Mouse (Mus musculus): Measurements from ENCODE around the gene Hrasls5. TPM values are rescaled to one million over a fixed set of nuclear protein-coding genes. Genes with fewer than 3 reads are reported as not detected.
A peak's percentile ranks its signal among the peaks of the same experiment; 100 is the strongest.

Hrasls5 gene
- total RNA-seq (2021), result not detected
- long read RNA-seq, experiment 1, result 0 reads
- long read RNA-seq, experiment 2, result 0 reads

GRCm38 (mm10) chr19:7611942-7612757 lies at the start of gene Hrasls5:
Hrasls5 (plus strand) TSS chr19:7612541.
- peak; percentile 60 to 71 for DNase-seq (ENCODE audit: low spot score in 2 of 2)
- intact Hi-C loops (cut with DNase I), result no loop called here

GRCm38 (mm10) chr19:7562601-7563129 lies 49.7 kb upstream of the Hrasls5 start:
- DNase-seq (ENCODE audit: low spot score in 2 of 2), result peak in 1 of 2 experiments; percentile 15
- intact Hi-C loops (cut with DNase I), result no loop called here

- no peak for DNase-seq (ENCODE audit: low spot score in 2 of 2)
- intact Hi-C loops (cut with DNase I), result no loop called here
Measured at GRCm38 (mm10) chr19:7563676-7564075, 48.7 kb upstream of the Hrasls5 start.

DNA sequence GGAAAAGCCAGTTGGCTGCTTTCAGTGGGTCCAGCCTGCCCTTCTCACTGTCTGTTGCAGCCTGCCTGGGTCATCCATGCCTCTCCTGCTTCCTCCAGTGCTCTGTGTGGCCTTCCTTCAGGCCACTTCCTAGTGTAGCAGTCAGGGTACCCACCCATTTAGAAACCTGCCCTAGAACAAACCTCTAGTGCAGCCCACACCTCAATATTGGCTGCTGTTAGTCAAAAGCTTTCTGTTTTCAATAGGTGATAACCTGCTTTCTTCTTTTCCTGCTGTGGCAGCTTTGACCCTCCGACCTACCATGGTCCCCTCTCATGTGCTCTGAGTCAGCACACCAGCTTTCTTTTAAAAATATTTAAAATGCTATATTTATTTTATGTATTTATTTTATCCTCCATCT lies 47.9 kb upstream of the Hrasls5 start:
- DNase-seq (ENCODE audit: low spot score in 2 of 2), result no peak
- intact Hi-C loops (cut with DNase I), result no loop called here

DNA sequence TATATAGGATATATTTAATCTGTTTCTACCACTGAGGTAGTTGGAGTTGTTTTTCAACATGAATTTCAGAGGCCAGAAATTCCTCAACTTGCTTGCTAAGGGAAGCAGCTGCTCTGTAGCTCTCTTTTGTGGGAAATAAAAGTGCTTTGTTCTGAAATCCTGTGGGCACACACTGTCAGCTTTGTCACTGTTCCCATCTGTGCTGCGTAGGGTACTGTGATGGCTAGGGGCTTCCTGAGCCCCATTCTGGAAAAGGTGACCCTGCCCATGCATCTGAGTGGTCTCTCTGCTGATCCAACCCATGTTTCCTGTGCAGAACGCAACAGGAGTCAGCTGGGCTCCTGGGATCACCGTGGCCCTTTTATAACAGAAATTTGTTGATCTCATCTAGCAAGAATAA lies 45.5 kb upstream of the Hrasls5 start:
- DNase-seq (ENCODE audit: low spot score in 2 of 2), result peak; percentile 12 to 30
- intact Hi-C loops (cut with DNase I), result no loop called here

DNA sequence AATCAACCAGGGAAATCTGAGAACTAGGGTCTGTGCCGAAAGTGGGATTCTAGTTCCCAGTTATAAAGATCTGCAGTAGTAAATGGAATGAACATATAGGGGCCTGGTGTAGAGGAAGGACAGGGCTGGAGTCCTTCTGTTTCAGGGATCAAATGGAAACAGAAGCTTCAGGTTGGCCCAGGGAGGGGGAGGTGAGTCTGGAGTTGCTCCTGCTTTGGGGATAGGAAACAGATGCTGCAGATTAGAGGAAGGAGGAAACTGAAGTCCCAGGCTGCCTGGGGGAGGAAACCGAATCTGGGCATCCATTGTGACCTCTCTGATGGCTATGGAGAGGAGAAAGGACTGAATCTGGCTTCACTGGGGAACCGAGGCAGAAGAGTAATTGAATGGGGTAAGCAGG lies 44.0 kb upstream of the Hrasls5 start:
- intact Hi-C loops (cut with DNase I), result no loop called here
- no peak for DNase-seq (ENCODE audit: low spot score in 2 of 2)

GRCm38 (mm10) chr19:7569650-7570049 lies 42.7 kb upstream of the Hrasls5 start:
- intact Hi-C loops (cut with DNase I), result no loop called here
- no peak for DNase-seq (ENCODE audit: low spot score in 2 of 2)

GRCm38 (mm10) chr19:7576180-7576579 lies 36.2 kb upstream of the Hrasls5 start:
- intact Hi-C loops (cut with DNase I), result no loop called here
- no peak for DNase-seq (ENCODE audit: low spot score in 2 of 2)

GRCm38 (mm10) chr19:7577710-7578109 lies 34.6 kb upstream of the Hrasls5 start:
- intact Hi-C loops (cut with DNase I), result no loop called here
- DNase-seq (ENCODE audit: low spot score in 2 of 2), result no peak

GRCm38 (mm10) chr19:7581042-7581441 lies 31.3 kb upstream of the Hrasls5 start:
- no peak for DNase-seq (ENCODE audit: low spot score in 2 of 2)
- intact Hi-C loops (cut with DNase I), result no loop called here

DNA sequence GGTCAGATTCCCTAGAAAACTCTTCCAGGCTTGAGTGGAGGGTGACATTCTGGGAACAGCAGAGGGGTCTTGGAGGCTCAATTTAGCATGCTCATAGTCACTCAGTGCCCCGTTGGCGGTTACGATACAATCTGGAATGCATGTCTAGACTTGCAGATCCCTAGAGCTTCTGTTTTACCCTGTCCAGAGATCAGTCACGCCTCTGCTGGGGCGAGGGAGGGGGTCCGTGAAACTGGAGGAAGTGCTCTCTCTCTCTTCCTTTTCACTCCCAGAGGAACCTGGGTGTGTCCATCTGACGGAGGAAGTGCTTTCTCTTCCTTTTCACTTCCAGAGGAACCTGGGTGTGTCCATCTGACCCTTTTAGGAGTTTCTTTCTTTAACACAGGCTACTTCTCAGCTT lies 29.2 kb upstream of the Hrasls5 start:
- intact Hi-C loops (cut with DNase I), result no loop called here
- DNase-seq (ENCODE audit: low spot score in 2 of 2), result no peak

GRCm38 (mm10) chr19:7583599-7583998 lies 28.7 kb upstream of the Hrasls5 start:
- intact Hi-C loops (cut with DNase I), result no loop called here

DNA sequence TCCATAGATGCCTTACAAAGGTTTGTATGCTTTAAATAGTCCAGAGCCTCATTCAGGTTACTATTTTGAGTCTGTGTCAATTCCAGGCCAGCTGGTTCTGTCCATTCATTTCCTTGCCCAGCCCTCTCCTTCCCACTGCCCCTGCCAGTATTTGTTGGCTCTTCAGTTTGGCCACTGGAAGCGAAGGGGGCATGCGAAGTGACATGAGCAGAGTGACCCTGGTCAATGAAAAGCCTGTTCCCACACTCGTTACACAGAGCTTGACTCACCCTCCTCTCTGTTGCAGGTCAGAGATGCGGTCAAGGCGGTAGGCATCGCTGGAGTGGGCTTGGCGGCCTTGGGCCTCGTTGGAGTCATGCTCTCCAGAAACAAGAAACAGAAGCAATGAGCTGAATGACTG lies 27.1 kb upstream of the Hrasls5 start:
- DNase-seq (ENCODE audit: low spot score in 2 of 2), result no peak
- intact Hi-C loops (cut with DNase I), result no loop called here

More at GRCm38 (mm10) chr19:7583599-7583998, 28.7 kb upstream of the Hrasls5 start:
- DNase-seq (ENCODE audit: low spot score in 2 of 2), result no peak

DNA sequence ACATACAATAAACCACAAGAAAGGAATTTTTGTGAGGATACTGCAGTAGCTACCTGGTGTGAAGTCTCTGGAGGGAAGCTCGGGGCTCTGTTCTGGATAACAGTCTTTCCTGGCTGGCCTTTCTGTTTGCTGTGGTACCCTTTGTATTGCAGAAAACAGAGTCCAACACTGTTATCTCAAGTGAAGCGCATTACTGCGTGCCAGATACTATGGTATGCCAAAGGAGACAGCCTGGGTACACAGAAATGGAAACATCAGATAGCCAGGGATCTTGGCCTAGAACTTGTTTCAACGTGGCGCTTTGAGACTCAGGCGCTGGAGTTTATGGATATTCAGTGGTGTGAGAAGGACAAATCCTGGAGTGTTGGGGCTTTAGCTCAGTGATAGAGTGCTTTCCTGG lies 26.6 kb upstream of the Hrasls5 start:
- intact Hi-C loops (cut with DNase I), result no loop called here
- DNase-seq (ENCODE audit: low spot score in 2 of 2), result no peak

- intact Hi-C loops (cut with DNase I), result no loop called here
- no peak for DNase-seq (ENCODE audit: low spot score in 2 of 2)
Measured at GRCm38 (mm10) chr19:7590795-7591194, 21.5 kb upstream of the Hrasls5 start.

DNA sequence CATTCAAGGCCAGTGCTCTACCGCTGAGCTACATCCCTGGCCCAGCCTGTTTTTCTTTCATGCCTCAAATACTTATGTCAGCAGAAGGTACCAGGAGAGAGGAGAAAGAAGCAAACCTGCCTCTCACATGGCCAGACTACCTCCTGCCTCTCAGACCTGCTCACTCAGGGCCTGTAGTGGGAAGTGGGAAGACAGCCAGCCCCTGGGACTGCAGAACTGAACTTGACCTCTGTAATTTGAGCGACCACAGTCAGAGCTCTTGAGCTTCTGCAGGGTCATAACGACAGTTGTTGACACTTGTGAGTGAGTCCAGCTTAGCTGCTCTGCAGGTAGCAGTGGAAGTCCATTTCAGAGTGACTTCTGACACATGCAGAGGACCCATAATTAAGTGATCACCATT lies 20.3 kb upstream of the Hrasls5 start:
- DNase-seq (ENCODE audit: low spot score in 2 of 2), result no peak
- intact Hi-C loops (cut with DNase I), result no loop called here

DNA sequence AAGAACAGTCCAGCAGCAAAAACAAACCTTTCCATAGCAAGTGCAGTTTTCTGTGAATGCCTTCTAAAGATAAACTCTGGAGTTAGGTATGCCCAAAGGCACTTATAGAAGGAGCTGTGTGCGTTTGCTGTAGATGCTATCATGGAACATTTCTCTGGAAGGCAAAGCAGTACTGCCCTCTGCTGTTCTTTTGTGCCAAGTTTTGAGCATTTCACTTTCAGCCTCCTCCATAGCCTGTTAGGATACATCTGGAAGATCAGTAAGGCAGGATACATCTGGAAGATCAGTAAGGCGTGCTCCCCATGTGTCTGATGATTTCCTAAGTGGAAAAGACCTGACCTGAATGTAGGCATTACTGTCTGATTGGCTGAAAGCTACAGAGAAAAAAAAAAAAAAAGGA lies 16.8 kb upstream of the Hrasls5 start:
- peak; percentile 71 to 75 for DNase-seq (ENCODE audit: low spot score in 2 of 2)

GRCm38 (mm10) chr19:7598481-7598880 lies 13.9 kb upstream of the Hrasls5 start:
- DNase-seq (ENCODE audit: low spot score in 2 of 2), result no peak
- intact Hi-C loops (cut with DNase I), result no loop called here

More for the DNA sequence above, 16.8 kb upstream of the Hrasls5 start:
- intact Hi-C loops (cut with DNase I), result loop anchor here (1.0 kb wide), 1 partner anchor 66 kb away; no protein-coding TSS in a partner anchor

DNA sequence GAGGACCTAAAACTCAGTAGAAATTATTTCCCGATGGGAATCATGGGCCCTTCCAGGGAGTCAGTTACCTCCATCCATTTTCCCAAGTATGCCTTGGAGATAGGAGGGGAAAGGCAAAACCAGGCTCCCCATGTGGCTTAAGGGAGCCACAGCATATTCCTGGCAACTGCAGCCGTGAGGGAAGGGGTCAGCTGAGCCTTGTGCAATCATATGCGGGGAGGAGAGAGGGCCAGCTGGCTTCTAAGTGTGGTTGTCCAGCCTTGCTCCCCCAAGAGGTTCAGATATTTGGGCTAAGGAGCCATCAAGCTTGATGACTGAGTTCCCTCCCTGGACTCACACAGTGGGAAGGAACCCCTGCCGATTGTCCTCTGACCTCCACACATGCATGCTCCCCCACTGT lies 10.8 kb upstream of the Hrasls5 start:
- intact Hi-C loops (cut with DNase I), result no loop called here
- no peak for DNase-seq (ENCODE audit: low spot score in 2 of 2)

- DNase-seq (ENCODE audit: low spot score in 2 of 2), result no peak
- intact Hi-C loops (cut with DNase I), result no loop called here
Measured at GRCm38 (mm10) chr19:7604107-7604506, 8.2 kb upstream of the Hrasls5 start.

- intact Hi-C loops (cut with DNase I), result no loop called here
- no peak for DNase-seq (ENCODE audit: low spot score in 2 of 2)
Measured at GRCm38 (mm10) chr19:7605013-7605412, 7.3 kb upstream of the Hrasls5 start.
